Mouse (Mus musculus) G1E (cell line): ENCODE data around the gene Gpr107. TPM values are rescaled to one million over a fixed set of nuclear protein-coding genes. Genes with fewer than 3 reads are reported as not detected.

ENCODE experiments used
- ATAC-seq: 2 replicates; pipeline ENCODE4 v1.8.0; 2016; ENCODE audit warnings: mild to moderate bottlenecking; ENCODE audit not compliant: insufficient number of reproducible peaks, poor library complexity, low FRiP score, severe bottlenecking; ENCODE audit errors: extremely low read depth
- DNase-seq: peaks from one replicate; pipeline ENCODE4 v3.0.0; 2012; ENCODE audit warnings: low spot score
- H3K27me3 ChIP-seq: 2 replicates; pipeline ENCODE4 v1.6.1; 2012; ENCODE audit warnings: mild to moderate bottlenecking, low read length, inconsistent platforms; ENCODE audit not compliant: insufficient read depth
- H3K36me3 ChIP-seq: replicated peaks from 2 replicates; pipeline ENCODE3; 2012; ENCODE audit warnings: mild to moderate bottlenecking, inconsistent platforms
- H3K4me1 ChIP-seq: 2 replicates; pipeline ENCODE4 v1.6.1; 2012; ENCODE audit warnings: low read depth, low read length, inconsistent platforms, mixed read lengths; ENCODE audit not compliant: insufficient read depth
- H3K4me3 ChIP-seq: 2 replicates; pipeline ENCODE4 v1.5.1; 2012; ENCODE audit warnings: low read depth, mild to moderate bottlenecking, inconsistent platforms, low read length, moderate library complexity, mixed read lengths
- H3K9me3 ChIP-seq: replicated peaks from 2 replicates; pipeline ENCODE4 v1.6.1; 2012; ENCODE audit warnings: inconsistent platforms
- CTCF ChIP-seq: IDR thresholded peaks from 2 replicates; pipeline ENCODE4 v1.5.1; 2012; ENCODE audit warnings: low read depth, low read length, inconsistent platforms, mixed read lengths
- GATA1 ChIP-seq: IDR thresholded peaks from 2 replicates; pipeline ENCODE4 v1.6.1; 2012; ENCODE audit warnings: borderline replicate concordance, low read length, inconsistent platforms, mixed read lengths
- GATA2 ChIP-seq: IDR thresholded peaks from 2 replicates; pipeline ENCODE4 v1.6.1; 2012; ENCODE audit warnings: low read depth, low read length, inconsistent platforms, borderline replicate concordance
- POLR2AphosphoS5 ChIP-seq: IDR thresholded peaks from 2 replicates; pipeline ENCODE4 v1.6.1; 2012; ENCODE audit warnings: low read depth, low read length, inconsistent platforms; ENCODE audit not compliant: insufficient replicate concordance
- TAL1 ChIP-seq: conservative IDR thresholded peaks from 2 replicates; pipeline ENCODE4 v1.6.1; 2012; ENCODE audit warnings: low read depth, low read length, inconsistent platforms, mixed read lengths
- polyA plus RNA-seq: library from polyadenylated mRNA; stranded (reverse); fragments of >175 nt; gene quantifications from 2 replicates; pipeline ENCODE4 v1.2.3, GENCODE M21; 2012
- total RNA-seq, 2 experiments: library from RNA; stranded (forward) in 1 of 2; stranded (reverse) in 1 of 2; fragments of 200-1000 nt in 1 of 2; fragments of >200 nt in 1 of 2; fragmentation: Nextera tagmentation in 1 of 2; gene quantifications; 2 replicates each; pipeline ENCODE4 v1.2.3; 2014 to 2017

Gpr107 gene
- total and polyA plus RNA-seq, 3 experiments = 6.7 to 74.9 (median 37.2) TPM

DNA sequence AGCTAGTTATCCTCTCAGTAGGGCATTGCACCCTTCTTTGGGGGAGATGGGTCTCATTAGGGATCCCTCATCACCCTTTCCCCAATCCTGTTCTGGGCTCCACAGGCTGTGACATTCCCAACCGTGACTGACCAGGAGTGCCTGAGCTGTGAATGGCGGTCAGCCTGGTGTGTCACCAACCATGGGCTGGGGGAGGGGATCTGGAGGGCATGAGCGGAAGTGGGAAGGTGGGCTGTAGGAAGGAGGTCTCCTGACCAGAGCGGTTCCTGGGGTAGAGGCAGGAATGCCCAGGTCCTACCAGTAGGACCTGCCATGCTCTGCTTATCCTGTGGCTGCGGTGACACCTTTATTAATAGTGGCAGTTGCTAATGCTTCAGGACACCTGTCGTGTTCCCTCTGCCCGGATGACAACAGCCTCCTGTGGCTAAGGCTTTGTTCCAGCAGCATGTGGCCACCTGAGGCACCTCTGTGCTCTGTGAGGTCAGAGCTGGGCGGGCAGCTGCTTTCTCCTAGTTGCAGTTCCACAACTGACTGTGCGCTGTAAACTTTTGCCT lies 107.3 kb downstream of the Gpr107 start:
- ATAC-seq (no peak), DNase-seq (no peak)
- Histone ChIP-seq H3K4me3 (peak overlapping the region; percentile 54; the same call in 1 of the 2 replicates), H3K9me3 (no peaks in the 10 kb centered on the region), H3K4me1 (peaks cover 19% of the 10 kb centered on the region), H3K36me3 (no peaks in the 10 kb centered on the region), H3K27me3 (peaks cover 51% of the 10 kb centered on the region)
- no peak for TF ChIP-seq POLR2AphosphoS5

DNA sequence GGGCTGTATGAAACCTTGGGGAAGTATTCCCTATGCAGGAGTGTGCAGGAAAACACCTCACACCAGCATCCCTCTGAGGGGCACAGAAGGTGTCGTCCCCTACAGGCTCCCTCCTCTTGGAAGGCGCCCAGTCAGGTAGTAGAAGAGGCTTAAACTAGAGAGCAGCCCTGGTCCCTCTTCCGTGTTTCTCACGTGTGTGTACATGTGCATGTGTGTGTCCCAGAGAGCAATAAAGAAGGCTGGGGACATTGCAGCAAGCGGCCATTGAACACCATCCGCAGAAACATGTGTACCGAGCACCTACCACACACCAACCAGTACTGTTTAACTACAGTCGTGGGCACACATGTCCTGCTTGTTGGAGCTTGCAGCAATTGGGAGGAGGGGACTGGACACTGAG lies 108.4 kb downstream of the Gpr107 start:
- ATAC-seq (no peak), DNase-seq (no peak)
- H3K9me3 ChIP-seq = no peaks in the 10 kb centered on the region
- TF ChIP-seq TAL1 = no peak
- TF ChIP-seq POLR2AphosphoS5 = no peak
- TF ChIP-seq GATA2 = no peak
- no peak for TF ChIP-seq CTCF
- no peak for TF ChIP-seq GATA1
- H3K4me1 ChIP-seq = peaks cover 19% of the 10 kb centered on the region
- H3K4me3 ChIP-seq = no peak overlapping the region
- H3K27me3 ChIP-seq = peaks cover 42% of the 10 kb centered on the region
- no peaks in the 10 kb centered on the region for H3K36me3 ChIP-seq

DNA sequence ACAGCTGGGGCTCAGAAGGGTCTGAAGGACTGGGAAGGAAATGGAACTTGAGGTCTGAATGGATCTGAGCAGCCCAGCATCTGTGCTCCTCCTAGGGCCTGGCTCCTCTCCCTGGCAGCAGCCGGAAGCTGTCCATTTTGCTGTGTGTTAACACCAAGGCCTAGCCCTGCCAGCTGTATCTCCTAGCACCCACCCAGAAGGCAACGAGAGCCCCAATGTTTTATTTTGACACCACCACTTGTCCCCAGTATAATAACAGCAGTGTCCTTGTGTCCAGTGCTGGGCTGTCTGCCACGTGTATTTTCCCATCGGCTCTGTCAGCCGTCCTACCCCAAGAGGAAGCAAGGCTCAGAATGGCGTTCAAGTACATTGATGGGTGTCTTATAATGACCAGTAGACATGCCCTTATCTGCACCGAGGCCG lies 110.9 kb downstream of the Gpr107 start:
- peaks cover 26% of the 10 kb centered on the region for H3K27me3 ChIP-seq
- H3K36me3 ChIP-seq = no peaks in the 10 kb centered on the region
- H3K4me3 ChIP-seq = no peak overlapping the region
- no peak for TF ChIP-seq POLR2AphosphoS5
- TF ChIP-seq GATA1 = no peak
- TF ChIP-seq TAL1 = no peak
- no peak for TF ChIP-seq GATA2
- no peak for TF ChIP-seq CTCF
- DNase-seq = no peak
- no peak for ATAC-seq
- peaks cover 13% of the 10 kb centered on the region for H3K4me1 ChIP-seq
- H3K9me3 ChIP-seq = no peaks in the 10 kb centered on the region

DNA sequence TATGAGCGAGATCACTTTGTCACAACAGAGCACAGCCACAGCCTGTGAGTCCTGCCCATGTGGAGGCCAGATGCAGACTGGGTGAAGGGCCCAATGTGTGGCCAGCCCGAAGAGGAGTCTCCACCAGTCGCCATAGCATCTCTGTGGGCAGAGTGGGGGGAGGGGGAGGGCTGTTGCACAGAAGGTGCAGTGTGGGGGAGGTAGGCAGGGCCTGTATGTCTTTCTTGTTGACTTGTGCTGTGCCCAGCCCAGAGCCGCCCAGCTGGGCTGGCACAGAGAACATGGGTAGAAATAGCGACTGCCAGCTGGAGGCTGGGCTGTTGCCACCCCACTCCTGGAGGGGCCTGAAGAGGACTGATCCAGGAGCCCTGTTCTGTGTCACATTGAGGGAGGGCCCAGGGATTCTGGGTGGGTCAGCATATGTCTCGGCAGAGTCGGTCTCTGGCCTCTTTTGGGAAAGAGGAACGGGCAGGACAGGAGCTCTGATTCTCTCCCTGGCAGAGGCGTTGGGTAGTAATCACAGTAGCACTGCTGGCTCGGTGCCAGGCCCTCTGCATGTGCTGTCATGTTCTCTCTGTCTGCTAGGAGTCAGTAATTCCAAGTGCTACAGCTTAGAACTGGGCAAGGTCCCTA lies 111.7 kb downstream of the Gpr107 start:
- DNase-seq (no peak), ATAC-seq (no peak)
- Histone ChIP-seq H3K4me3 (no peak overlapping the region), H3K4me1 (peaks cover 9% of the 10 kb centered on the region), H3K36me3 (no peaks in the 10 kb centered on the region), H3K9me3 (no peaks in the 10 kb centered on the region), H3K27me3 (peaks cover 23% of the 10 kb centered on the region)
- TF ChIP-seq GATA1 = no peak
- no peak for TF ChIP-seq GATA2
- no peak for TF ChIP-seq CTCF
- TF ChIP-seq POLR2AphosphoS5 = no peak
- no peak for TF ChIP-seq TAL1

DNA sequence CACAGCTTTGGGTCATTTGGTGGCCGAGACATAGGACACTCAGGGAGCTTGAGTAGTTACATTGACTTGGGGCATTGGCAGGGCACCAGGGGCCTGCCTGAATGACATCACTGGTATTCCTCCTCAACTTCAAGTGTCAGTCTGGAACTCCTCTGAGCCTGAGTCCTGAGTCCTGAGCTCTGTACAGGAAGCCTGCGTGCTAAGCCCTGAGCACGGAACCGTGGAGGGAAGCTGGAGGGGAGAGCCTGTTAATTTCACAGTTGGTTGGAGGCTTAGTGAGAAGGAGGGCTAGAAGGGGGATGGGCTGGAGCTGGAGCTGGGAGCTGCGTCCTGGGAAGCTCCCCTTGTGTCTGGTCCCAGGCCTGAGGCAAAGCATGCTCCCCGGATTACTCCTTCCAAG lies 115.3 kb downstream of the Gpr107 start:
- DNase-seq (no peak), ATAC-seq (no peak)
- no peaks in the 10 kb centered on the region for H3K36me3 ChIP-seq
- no peak for TF ChIP-seq GATA1
- TF ChIP-seq GATA2 = no peak
- TF ChIP-seq CTCF = no peak
- no peak for TF ChIP-seq TAL1
- TF ChIP-seq POLR2AphosphoS5 = no peak
- H3K4me3 ChIP-seq = no peak overlapping the region
- H3K9me3 ChIP-seq = no peaks in the 10 kb centered on the region
- H3K4me1 ChIP-seq = 0 out of 2 replicates have a peak, but pooled peaks cover 4% of the 10 kb centered on the region
- peaks cover 14% of the 10 kb centered on the region for H3K27me3 ChIP-seq

Other genes with a start within 250 kb of the Gpr107 start
- gene Ptges, start 222.5 kb upstream of the Gpr107 start, total RNA-seq (2014; fragmentation: Nextera tagmentation) = not detected in 2 replicates
- gene Ptges, start 222.5 kb upstream of the Gpr107 start, total RNA-seq (2017) = 0.11 and 0.12 TPM in 2 replicates
- gene Ptges, start 222.5 kb upstream of the Gpr107 start, polyA plus RNA-seq = not detected in 2 replicates
- gene Tor1b, start 199.4 kb upstream of the Gpr107 start, total RNA-seq (2014; fragmentation: Nextera tagmentation) = 16.5 and 25.6 TPM in 2 replicates
- 34.0 and 36.9 TPM in 2 replicates for gene Tor1b, start 199.4 kb upstream of the Gpr107 start, total RNA-seq (2017)
- gene Tor1b, start 199.4 kb upstream of the Gpr107 start, polyA plus RNA-seq = 12.4 and 12.5 TPM in 2 replicates
- 31.2 and 33.0 TPM in 2 replicates for gene Tor1a, start 184.4 kb upstream of the Gpr107 start, total RNA-seq (2014; fragmentation: Nextera tagmentation)
- gene Tor1a, start 184.4 kb upstream of the Gpr107 start, total RNA-seq (2017) = 45.2 and 47.0 TPM in 2 replicates
- 94.3 and 129 TPM in 2 replicates for gene Tor1a, start 184.4 kb upstream of the Gpr107 start, polyA plus RNA-seq
- 28.6 and 37.8 TPM in 2 replicates for gene BC005624, start 170.1 kb upstream of the Gpr107 start, total RNA-seq (2014; fragmentation: Nextera tagmentation)
- 69.3 and 82.1 TPM in 2 replicates for gene BC005624, start 170.1 kb upstream of the Gpr107 start, total RNA-seq (2017)
- 17.6 and 30.9 TPM in 2 replicates for gene BC005624, start 170.1 kb upstream of the Gpr107 start, polyA plus RNA-seq
- gene Usp20, start 170.0 kb upstream of the Gpr107 start, total RNA-seq (2014; fragmentation: Nextera tagmentation) = 11.8 and 16.6 TPM in 2 replicates
- gene Usp20, start 170.0 kb upstream of the Gpr107 start, total RNA-seq (2017) = 7.0 and 8.2 TPM in 2 replicates
- 7.0 and 9.4 TPM in 2 replicates for gene Usp20, start 170.0 kb upstream of the Gpr107 start, polyA plus RNA-seq
- gene Fnbp1, start 10.3 kb upstream of the Gpr107 start, total RNA-seq (2014; fragmentation: Nextera tagmentation) = 68.4 and 79.6 TPM in 2 replicates
- 26.1 and 38.1 TPM in 2 replicates for gene Fnbp1, start 10.3 kb upstream of the Gpr107 start, total RNA-seq (2017)
- gene Fnbp1, start 10.3 kb upstream of the Gpr107 start, polyA plus RNA-seq = 61.7 and 77.8 TPM in 2 replicates
- not detected in 2 replicates for gene Ncs1, start 93.5 kb downstream of the Gpr107 start, total RNA-seq (2014; fragmentation: Nextera tagmentation)
- 0.05 TPM in 1 of 2 replicates, not detected in the other for gene Ncs1, start 93.5 kb downstream of the Gpr107 start, total RNA-seq (2017)
- gene Ncs1, start 93.5 kb downstream of the Gpr107 start, polyA plus RNA-seq = not detected in 2 replicates
- gene Hmcn2, start 162.1 kb downstream of the Gpr107 start, total RNA-seq (2014; fragmentation: Nextera tagmentation) = not detected in 2 replicates
- gene Hmcn2, start 162.1 kb downstream of the Gpr107 start, total RNA-seq (2017) = 0.06 and 0.16 TPM in 2 replicates
- gene Hmcn2, start 162.1 kb downstream of the Gpr107 start, polyA plus RNA-seq = 0.03 TPM in 1 of 2 replicates, not detected in the other